Mouse (Mus musculus): Measurements from ENCODE around the gene Vti1b.
"Not testable (repeated sequence)": the region's sequence is repeated elsewhere in the genome, so short reads cannot be mapped to it uniquely, and the experiment has no call there.

Gene Vti1b

DNA sequence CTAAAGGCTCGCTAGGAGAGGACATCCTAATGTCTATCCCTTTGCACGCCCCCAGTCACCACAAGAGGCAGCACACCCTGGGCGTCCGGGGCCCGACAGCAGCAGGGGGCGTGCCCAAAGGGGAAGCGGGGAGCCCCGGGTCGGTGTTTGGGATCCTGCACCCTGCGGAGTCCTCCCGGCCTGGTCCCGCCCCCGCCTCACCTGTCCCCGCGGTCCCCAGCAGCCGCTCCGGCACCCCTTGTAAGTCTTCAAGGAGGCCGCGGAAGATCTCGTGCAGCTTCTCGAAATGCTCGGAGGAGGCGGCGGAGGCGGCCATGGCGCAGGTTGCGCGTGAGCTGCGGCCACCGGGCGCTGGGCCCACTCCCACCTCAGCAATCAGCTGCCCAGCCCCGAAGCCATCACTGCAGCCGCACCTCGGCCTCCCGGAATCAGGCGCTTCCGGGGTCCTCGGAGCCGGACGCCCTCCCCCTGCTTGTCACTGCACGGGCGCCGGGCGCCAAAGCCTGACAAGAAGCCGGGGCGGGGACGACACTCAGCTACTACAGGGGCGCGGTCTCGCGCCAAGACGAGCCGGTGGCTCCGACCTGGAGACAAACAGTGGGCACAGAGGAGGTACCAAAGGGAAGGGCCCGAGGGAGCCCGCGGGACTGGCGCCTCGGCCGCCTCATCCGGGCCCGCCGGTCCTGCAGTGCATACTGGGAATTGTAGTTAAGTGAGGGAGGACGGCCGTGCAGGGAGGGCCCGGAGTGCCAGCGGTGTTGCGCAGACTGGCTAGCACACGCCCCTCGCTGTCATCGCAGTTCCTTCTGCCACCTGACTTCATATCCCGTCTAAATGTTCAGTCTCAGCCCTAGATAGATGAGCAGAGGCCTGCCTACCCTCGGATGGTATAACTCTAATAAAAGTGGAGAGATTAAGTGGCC, at the start of gene Vti1b:
Gene Vti1b, minus strand, starts transcription at position 649 of the 923 bp plus-strand sequence.
- DNase-seq, result peak; percentile 85 to 88

DNA sequence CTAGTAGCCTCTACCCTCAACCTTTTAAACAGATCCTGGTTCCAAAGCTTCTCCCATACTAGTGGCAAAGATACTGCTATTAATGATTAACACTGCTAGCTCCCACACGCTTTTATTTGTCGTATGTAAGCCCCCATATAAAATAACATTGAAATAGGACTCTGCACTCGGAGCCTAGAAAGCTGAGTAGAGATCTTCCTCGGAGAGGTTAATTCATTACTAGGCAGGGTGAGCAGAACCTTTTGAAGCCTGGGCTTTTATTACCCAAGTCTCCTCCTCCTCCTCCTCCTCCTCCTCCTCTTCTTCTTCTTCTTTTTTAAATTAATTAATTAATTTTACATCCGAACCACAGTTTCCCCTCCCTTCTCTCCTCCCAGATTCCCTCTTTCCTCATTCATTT, 45.0 kb upstream of the Vti1b start:
- DNase-seq, result no peak

DNA sequence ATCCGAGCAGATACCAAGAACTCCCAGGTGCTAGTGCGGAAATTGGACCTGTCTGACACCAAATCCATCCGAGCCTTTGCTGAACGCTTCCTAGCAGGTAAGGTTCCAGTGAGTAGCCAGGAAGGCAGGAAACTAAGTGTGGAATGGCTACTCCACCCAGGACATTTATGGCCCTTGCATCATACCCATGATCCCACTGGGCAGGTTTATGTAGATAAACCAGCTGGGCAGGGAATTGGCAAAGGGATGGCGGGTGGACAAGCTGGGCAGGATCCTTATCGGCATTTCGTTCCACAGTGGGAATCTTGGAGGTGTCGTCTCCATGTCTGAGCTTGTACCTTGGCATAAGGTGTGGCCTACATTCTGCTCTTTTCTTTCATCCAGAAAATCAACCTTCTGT, 39.0 kb upstream of the Vti1b start:
- DNase-seq, result no peak

DNA sequence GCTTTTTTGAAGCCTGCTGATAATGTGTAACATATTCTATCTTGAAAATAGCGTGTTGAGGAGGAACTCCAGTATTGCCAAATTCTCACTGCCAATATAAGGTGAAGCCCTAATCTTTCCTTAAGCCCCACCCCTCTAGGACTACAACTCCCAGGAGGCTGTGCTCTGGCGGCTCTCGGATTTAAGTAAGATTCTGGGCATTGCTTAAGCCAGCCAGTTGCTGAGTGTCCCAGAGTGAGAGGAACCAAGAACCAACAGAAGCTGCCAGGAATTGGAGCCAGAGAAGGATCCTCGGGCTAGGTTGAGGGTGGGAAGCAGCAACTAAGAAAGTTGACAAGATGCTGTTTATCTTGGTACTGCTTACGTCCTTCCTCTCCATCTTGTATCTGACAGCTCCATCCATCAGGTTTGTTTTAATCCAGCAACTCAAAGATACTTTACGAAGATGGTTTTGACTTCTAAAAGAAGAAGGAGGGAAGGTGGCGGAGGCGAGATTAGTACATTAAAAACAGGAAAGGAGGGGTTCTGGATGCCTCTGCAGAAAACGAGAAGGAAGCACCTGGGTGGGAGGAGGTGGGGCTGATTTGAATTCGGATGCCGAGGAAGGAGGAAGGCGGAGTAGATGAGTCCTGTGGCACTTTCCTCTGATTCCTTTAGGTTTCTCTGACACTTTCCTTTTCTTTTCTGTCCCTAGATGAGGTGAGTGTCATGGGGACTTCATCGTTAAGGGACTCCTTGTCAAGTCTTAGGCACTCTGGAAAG, 36.4 kb upstream of the Vti1b start, which contains the start of gene Rdh12:
Gene Rdh12, plus strand, starts transcription at position 212 of the 762 bp plus-strand sequence.
- peak; percentile 22 to 47 for DNase-seq

DNA sequence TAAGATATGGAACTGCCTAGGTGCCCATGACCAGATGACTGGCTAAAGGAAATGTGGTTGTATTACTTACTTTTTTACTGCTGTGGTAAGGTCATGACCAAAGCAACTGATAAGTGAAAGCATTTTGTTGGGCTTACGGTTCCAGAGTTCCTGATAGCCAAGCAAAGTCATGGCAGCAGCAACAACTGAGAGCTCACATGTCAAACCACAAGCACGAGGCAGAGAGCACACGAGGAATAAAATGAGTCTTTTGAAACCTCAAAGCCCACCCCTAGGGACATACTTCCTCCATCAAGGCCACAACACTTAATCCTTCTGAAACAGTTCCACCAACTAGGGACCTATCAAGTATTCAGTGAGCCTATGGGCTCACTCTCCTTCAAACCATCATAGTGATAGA, 29.4 kb upstream of the Vti1b start:
- DNase-seq, result no peak

DNA sequence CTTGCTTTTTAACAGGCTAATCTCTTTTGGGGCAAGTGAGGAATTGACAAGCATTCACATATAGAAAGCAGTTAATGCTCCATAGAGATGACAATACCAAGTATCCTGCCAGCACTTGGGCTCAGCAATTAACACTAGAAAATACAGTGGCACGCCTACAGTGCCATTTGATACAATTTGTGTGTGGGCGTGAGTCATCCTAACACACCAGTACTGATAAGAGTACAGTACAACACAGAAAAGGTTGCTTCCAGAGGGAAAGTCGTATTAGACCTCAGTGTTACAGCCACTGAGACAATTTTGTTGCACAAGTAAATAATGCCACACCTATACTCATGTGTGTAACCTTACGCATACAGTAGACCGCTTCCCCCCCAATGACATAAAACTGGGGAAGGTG, 24.6 kb upstream of the Vti1b start:
- DNase-seq, result no peak

DNA sequence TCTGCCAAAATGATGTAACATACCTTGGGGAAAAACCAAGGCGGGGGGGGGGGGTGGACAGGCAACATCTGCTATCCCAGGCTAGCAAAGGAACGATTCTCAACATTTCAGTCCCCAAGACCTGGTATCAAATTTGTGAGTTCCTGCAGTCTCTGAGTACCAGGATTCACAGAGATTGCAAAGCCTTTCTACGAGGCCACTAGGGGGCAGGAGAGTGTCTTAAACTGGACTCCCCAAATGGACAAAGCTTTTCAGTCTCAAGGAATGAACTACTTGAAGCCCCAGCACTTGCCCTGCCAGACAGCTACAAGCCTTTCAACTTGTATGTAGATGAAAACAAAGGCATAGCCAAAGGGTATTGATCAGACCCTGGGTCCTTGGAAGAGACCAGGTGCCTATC, 21.0 kb upstream of the Vti1b start:
- DNase-seq, result peak; percentile 18 to 74

DNA sequence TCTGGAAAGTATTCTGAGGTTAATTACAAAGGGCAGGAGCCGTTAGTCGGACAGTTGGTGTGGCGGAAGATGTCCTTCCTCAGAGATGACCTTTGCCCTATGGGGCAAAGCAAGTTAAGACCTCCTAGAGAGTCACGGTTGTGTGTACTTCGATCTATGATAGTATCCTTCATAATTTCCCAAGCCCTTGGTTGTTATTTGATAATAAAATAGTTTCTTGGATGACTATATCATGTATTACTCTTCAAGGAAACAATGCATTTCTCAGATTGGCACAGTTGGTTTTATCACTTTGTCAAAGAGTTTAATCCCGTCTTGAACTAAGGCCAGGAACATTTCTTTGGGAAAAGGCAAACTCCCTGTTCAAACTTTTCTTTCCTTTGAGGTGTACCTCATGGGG, 19.7 kb upstream of the Vti1b start, which contains the start of gene Rdh11:
Gene Rdh11, minus strand, starts transcription at position 101 of the 400 bp plus-strand sequence.
- no peak for DNase-seq

DNA sequence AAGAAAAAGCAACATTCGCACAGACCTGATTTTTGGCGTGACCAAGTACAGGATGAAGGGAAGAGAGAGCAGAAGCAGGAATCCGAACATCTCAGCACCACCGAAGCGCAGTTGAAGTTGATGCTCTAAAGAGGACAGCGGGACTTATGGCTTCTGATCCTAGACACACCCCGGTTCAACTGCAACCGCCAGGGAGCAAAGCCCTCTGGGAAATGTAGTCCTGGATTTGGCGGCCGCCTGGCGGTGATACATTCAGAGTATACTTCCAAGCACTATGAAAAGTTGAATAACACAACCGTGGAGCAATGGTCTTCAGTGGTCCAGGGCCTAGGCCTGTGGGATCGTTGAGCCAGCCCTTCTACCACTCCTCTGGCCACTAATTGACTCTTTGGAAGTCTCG, 19.2 kb upstream of the Vti1b start:
- DNase-seq, result peak; percentile 53 to 73

DNA sequence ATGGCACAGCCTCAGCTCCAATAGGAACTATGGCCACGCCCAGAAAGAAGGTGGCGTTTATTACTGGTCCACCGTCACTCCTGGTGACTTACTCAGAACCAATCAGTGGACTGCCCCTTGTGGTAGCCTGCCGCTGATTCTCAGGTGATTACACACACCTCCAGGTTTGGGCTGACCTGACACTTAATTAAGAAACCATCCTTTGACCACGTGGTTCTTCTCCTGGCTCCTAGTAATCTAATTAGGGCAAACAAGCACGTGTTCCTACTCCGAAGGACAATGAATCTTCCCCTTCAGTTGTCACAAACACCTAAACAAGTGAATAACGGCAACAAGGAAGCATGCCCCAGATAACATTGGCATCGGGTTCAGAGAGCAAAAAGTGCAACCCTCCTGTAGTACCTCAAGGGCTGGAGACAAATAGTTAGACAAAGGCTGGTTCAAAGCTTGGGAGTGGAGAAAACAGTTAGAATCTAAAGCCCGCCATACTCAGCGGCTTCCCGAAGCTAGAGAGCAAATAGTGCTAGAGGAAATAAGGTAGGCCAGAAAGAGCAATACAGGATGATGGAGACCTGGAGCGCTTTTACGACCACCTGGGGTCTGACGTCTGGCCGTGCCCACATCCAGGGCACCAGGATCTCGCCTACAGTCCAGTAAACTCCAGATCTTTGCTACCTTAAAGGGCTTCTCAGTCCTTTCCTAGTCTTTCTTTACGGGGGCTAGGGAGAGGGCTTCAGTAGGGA, 18.6 kb upstream of the Vti1b start:
- DNase-seq, result peak; percentile 28 to 57

DNA sequence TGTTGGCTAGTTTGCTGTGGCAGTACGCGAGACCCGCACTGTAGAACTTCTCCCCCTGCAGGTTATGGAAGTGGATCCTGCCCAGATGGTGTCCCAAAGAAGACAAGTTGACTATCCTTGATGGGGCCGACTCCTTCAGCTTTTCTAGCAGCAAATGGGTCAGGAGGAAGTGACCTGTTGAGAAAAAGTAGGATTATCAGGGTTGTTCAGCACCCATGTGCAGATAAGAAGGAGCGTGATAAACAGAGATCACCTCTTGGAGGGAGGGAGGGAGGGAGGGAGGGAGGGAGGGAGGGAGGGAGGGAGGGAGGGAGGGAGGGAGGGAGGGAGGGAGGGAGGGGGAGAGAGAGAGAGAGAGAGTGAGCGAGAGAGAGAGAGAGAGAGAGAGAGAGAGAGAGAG, 12.7 kb upstream of the Vti1b start:
- DNase-seq, result not testable (repeated sequence)

DNA sequence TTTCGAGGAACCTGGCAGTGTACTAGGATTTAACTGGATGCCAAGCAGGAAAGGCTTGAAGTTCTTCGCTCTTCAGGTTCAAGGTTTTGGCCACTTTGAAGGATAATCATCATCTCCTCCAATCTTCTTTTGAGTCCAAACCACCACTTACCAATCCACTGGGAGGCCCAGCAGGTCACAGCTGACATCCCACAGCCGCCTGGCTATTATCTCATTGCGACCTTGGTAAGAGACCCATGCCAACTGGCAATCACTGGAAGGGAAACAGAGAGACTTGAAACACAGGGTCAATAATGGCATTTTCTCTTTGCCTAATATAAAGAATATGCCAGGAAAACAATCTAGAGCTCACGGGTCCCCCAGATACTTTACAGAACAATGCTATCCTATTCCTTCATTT, 3.5 kb upstream of the Vti1b start:
- DNase-seq, result no peak

DNA sequence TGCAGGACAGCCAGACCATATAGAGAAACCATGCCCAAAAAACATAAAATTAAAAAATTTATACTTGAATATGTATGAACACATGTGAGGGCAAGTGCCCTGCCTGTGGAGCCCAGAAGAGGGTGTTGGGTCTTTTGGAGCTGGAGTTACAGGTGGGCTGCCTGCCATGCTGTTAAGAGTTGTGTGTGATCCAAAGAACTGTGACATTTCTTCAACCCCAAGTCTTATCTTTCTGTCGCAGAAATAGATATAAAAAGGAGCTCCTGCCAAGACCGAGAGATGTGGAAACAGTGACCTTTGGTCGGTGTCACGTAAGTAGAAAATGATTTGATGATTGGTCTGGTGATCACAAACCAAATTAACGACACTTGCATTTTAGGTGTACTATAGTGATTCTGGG, 1.3 kb upstream of the Vti1b start:
- DNase-seq, result no peak

DNA sequence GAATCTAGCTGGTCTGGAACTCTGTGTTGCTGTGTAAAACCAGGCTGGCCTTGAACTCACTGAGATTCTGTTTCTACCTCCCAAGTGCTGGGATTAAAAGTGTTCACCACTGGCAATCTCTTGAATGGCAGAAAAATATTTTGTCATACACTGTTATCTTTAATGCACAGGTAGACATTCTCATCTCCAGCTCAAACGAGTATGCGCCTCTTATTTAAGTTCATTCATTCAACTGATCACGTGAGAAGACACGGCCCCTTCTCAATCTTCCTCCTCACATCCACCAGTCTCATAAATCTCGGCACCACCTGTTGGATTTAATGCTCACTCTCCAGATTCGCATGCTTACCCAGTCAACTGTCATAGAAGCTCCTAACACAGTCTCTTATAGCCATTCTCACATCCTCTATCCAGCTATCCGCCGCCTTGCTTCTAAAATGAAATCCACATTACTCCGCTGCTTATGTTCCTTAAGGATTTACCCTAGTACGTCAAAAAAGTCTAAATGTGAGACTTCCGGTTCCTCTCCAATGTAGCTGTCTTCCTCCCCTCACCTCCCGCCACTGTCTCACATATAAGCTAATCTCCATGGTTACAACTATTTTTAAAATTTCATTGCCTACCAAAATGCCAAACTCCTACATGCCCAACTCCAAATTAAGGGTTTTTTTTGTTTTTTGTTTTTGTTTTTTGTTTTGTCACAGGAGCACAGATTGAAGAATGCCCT, 1.0 kb downstream of the Vti1b start:
- no peak for DNase-seq

DNA sequence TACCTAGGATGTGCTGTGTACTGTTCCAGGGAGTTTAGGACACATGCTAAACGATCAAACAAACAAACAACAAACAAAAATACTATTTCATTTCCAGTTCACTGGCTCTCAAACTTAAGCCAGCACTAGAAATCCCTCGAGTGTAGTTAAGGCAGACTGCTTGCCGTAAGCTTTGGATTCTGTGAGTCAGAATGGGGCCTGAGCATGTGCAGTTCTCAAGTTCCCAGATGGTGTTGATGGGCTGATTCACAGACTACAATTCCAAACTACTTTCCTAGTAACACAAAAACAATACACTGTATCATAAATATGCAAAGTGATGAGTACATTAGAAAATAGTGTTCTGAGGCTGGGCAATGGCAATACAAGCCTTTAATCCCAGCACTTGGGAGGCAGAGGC, 2.0 kb downstream of the Vti1b start:
- DNase-seq, result no peak

DNA sequence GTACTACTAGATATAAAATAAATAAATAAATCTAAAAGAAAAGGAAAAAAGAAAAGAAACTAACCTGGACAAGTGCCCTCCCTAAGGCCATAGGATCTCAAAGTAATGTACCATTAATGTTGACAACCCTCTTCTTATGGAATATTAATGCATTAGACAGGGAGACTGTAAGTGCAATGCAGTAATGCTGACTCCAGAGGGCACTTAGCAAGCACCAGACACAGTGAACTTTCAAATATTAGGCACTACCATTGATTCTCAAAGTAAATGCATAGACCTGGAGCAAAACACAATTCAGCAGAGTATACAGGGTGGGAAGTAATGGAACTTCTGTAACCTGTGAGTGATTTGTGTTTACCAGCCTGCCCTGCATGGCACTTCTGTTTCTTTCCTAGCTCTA, 3.3 kb downstream of the Vti1b start:
- no peak for DNase-seq

DNA sequence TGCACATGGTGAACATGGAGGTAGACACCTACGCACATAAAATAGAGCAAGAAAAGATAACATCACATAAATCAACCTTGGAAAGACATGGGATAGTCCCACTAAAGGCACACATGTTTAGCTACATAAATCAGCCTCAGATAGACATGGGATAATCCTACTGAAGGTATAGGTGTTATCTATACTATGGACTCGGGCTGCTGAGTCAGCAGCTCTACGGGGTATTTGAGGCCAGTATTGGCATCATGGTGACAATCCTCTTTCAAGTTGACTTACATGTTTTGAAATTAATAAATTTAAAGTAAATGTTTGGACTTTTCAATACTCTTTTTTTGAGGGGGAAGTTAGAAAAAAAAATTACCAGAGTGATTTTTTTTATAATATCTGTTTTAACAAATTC, 9.6 kb downstream of the Vti1b start:
- no peak for DNase-seq

DNA sequence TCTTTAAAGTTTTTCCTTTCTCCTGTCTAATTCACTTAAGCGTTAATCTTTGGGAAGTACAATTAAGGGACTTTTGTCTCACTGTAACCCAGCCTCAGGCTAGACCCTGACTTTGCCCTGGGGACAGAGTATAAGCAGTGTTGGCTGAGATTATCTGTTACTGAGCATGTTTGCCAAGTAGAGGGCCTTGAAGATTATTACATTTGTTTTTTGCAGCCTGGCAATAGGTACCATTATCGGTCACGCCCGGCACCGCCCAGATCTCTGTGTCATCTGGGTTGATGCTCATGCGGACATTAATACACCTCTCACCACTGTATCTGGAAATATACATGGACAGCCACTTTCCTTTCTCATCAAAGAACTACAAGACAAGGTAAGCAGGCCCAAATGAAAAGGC, 22.8 kb downstream of the Vti1b start:
- DNase-seq, result no peak

DNA sequence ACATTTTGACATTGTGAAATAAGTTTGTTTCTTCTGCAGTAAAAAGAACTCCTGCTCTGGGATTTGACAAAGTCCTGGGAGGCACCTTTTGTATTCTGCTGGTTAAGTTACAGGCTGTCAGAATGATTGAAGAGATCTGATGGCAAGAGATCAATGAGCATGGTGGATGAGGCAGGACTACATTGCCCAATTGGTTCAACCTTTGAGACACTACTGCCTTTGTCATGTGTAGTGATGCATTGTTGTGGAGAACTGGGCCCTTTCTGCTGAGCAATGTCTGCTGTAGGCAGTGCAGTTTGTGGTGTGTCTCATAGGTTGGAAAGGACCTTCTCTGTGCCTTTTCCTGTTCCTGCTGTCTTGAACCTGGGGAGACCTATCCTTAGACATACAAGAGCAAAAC, 31.1 kb downstream of the Vti1b start:
- DNase-seq, result no peak

DNA sequence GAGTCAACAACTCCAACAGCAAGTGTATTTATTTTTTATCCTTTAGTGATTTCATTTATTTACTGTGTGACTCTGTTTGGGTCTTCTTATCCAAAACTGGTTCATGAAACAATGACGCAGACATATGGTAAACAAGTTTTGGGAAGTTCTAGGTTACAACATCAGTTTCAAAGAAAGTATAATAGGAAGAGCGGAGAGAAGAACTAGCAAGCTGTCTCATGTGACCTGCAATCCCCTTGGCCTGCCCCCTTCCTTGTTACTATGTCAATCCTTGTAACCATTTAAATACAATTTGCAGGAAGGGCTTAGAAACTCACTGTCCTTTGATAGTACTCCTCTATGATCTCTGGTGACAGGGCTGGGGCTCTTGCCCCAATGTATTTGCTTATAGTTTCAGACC, 31.7 kb downstream of the Vti1b start:
- no peak for DNase-seq

DNA sequence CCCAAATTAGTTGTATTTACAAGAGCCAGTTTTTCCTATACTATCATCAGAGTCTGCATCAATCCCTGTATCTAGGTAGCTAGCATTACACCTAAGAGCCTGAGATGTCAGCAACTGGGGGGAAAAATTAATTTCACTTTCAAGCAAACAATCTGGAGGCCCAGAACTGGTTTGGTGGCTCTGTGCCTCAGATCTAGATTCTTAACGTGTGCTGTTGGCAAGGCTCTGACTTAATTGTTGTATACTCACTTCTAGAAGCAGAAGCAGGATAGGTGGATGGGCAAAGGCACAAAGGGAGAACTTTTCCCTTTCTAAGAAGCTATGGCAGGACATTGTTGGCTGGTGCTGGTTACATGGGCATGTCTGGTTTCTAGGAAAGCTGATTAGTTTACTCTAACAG, 33.0 kb downstream of the Vti1b start:
- no peak for DNase-seq

DNA sequence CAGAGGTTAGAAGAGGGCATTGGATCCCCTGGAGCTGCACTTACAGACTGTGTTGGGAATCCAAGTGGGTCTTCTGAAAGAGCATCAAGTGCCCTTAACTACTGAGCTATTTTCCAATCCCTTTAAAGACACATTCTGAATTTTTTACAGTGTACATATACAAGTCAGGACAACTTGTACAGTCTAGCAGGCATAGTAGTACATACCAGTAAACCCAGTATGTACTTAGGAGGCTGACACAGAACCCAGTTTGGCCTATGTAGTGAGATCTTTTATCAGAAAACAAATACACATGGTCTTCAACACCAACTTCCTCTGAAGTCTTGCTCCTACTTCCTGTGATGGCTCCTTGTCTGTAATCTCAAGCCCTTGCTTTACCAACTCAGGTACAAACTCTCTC, 33.5 kb downstream of the Vti1b start:
- no peak for DNase-seq

DNA sequence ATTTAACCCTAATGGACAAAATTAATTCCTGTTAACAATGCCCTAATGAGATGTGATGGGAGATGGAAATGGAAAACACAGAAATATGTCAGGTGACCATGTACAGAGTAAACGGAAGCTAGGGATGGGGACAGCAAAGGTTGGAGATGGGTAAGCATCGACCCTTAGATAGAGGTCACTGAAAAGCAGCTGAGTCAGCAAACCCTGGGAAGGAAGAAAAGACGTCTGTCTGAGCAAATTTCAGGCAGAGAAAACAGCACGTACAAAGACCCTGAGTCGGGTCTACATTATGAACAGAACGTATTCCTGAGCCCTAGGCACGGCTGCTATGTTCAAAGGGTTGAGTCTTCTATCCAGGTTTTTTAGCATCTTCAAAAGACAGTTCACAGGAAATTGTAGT, 35.5 kb downstream of the Vti1b start:
- DNase-seq, result no peak

Measured in spleen, adult 18-20 months (tissue).